Mouse (Mus musculus): Measurements from ENCODE around the gene Jsrp1.

- TF ChIP-seq GATA1 (IDR thresholded peaks at IDR 0.05; ENCODE audit: low read length), result no peak
- TF ChIP-seq TAL1 (IDR thresholded peaks at IDR 0.05; ENCODE audit: low read length), result no peak
Measured at GRCm38 (mm10) chr10:80805925-80806324, 7.4 kb downstream of the Jsrp1 start.
